Mouse (Mus musculus) cerebellum, adult 2 months (tissue): ENCODE results near the gene Chrm4.

Source experiments
- CTCF ChIP-seq: fragments of 200-500 bp; IDR thresholded peaks from 2 replicates; pipeline ENCODE4 v1.5.1; 2011; ENCODE audit warnings: low read depth, mild to moderate bottlenecking, control low read depth, low read length, moderate library complexity, borderline replicate concordance; ENCODE audit not compliant: insufficient read depth
- POLR2A ChIP-seq: fragments of 200-500 bp; IDR thresholded peaks from 2 replicates; pipeline ENCODE4 v1.6.1; 2011; ENCODE audit warnings: low read length, control low read depth, borderline replicate concordance; ENCODE audit not compliant: insufficient read depth

DNA sequence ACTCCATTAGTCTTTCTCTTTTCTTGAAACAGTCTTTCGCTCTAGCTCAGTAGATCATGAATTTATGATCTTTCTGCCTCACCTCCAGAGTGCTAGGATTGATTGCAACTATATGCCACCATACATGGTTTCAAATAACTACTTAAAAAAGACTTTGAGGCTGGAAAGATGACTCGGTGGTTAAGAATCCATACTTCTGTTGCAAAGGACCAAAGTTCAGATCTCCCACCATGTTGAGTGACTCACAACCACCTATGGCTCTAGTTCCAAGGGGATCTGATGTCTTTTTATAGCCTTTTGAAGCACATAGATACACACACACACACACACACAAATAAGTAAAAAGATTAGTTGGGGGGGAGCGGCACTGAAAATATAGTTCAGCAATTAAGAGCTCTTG, 31.6 kb upstream of the Chrm4 start:
- TF ChIP-seq POLR2A = no peak
- TF ChIP-seq CTCF = no peak
